Mouse (Mus musculus) olfactory bulb, adult 2 months (tissue): ENCODE data around the gene Vars2. TPM values are rescaled to one million over a fixed set of nuclear protein-coding genes. Genes with fewer than 3 reads are reported as not detected.

Experiments used
- H3K27ac ChIP-seq: fragments of 200-500 bp; 2 replicates; pipeline ENCODE4 v1.5.1; 2012; ENCODE audit warnings: low read depth, low read length; ENCODE audit not compliant: insufficient read depth
- H3K4me1 ChIP-seq: fragments of 200-500 bp; 2 replicates; pipeline ENCODE4 v1.6.1; 2012; ENCODE audit warnings: low read length; ENCODE audit not compliant: control insufficient read depth, insufficient read depth
- H3K4me3 ChIP-seq: fragments of 200-500 bp; 2 replicates; pipeline ENCODE4 v1.5.1; 2012; ENCODE audit warnings: mild to moderate bottlenecking, low read depth, low read length, moderate library complexity; ENCODE audit not compliant: insufficient read depth
- CTCF ChIP-seq: fragments of 200-500 bp; IDR thresholded peaks from 2 replicates; pipeline ENCODE4 v1.5.1; 2012; ENCODE audit warnings: low read depth, mild to moderate bottlenecking, low read length, moderate library complexity; ENCODE audit not compliant: insufficient read depth
- POLR2A ChIP-seq: fragments of 200-500 bp; IDR thresholded peaks from 2 replicates; pipeline ENCODE4 v1.6.1; 2012; ENCODE audit warnings: mild to moderate bottlenecking, low read depth, low read length, moderate library complexity; ENCODE audit not compliant: insufficient read depth
- WGBS: fragments of 180-500 bp; shearing (Covaris S2); methylation state at CpG from one replicate; pipeline ENCODE4 v1.1.7; 2018; 5-methylcytosine and 5-hydroxymethylcytosine counted together
- polyA plus RNA-seq: library from polyadenylated mRNA; stranded (reverse); fragments of >200 nt; gene quantifications from 2 replicates; pipeline ENCODE4 v1.2.4, GENCODE M21; 2012; ENCODE audit warnings: low replicate concordance; ENCODE audit not compliant: missing spikeins, insufficient read depth, insufficient read length

Gene Vars2
- polyA plus RNA-seq, 1 experiment, result not detected

- 87% methylated on average over 7 of the region's 7 CpGs for WGBS
- TF ChIP-seq POLR2A (no peak), CTCF (no peak)
- no peaks in the 10 kb centered on the region for H3K4me1 ChIP-seq
- H3K4me3 ChIP-seq, result no peak within 1 kb of the TSS
- H3K27ac ChIP-seq, result no peak within 1 kb of the TSS
Measured at GRCm38 (mm10) chr17:35626537-35626936, 40.9 kb downstream of the Vars2 start, which contains the start of gene Gm9573. Gm9573 (minus strand) TSS chr17:35626637.

- WGBS, result 89% methylated on average over 4 of the region's 4 CpGs
- Histone ChIP-seq H3K4me1 (no peaks in the 10 kb centered on the region), H3K4me3 (no peak overlapping the region), H3K27ac (no peak overlapping the region)
- no peak for TF ChIP-seq POLR2A
- TF ChIP-seq CTCF, result no peak
Measured at GRCm38 (mm10) chr17:35617127-35617526, 50.3 kb downstream of the Vars2 start.

Other genes starting within 250 kb of the Vars2 start
- not detected in 2 replicates for gene H2-Q6, start 242.7 kb downstream of the Vars2 start, polyA plus RNA-seq
- not detected in 2 replicates for gene H2-Q7, start 228.4 kb downstream of the Vars2 start, polyA plus RNA-seq
- gene H2-Q10, start 197.5 kb downstream of the Vars2 start, polyA plus RNA-seq, result not detected in 2 replicates
- not detected in 2 replicates for gene Pou5f1, start 161.6 kb downstream of the Vars2 start, polyA plus RNA-seq
- gene Tcf19, start 150.8 kb downstream of the Vars2 start, polyA plus RNA-seq, result not detected in 2 replicates
- not detected in 2 replicates for gene Cchcr1, start 150.5 kb downstream of the Vars2 start, polyA plus RNA-seq
- not detected in 2 replicates for gene Psors1c2, start 134.4 kb downstream of the Vars2 start, polyA plus RNA-seq
- not detected in 2 replicates for gene Cdsn, start 115.5 kb downstream of the Vars2 start, polyA plus RNA-seq
- gene 2300002M23Rik, start 100.1 kb downstream of the Vars2 start, polyA plus RNA-seq, result not detected in 2 replicates
- not detected in 2 replicates for gene Sfta2, start 66.0 kb downstream of the Vars2 start, polyA plus RNA-seq
- gene Gm9573, start 41.0 kb downstream of the Vars2 start, polyA plus RNA-seq, result not detected in 2 replicates
- not detected in 2 replicates for gene Mucl3, start 23.9 kb downstream of the Vars2 start, polyA plus RNA-seq
- not detected in 2 replicates for gene Gtf2h4, start 6.1 kb upstream of the Vars2 start, polyA plus RNA-seq
- not detected in 2 replicates for gene Ddr1, start 37.0 kb upstream of the Vars2 start, polyA plus RNA-seq
- gene Ier3, start 154.1 kb upstream of the Vars2 start, polyA plus RNA-seq, result not detected in 2 replicates
- not detected in 2 replicates for gene Flot1, start 155.6 kb upstream of the Vars2 start, polyA plus RNA-seq
- 228 and 580 TPM in 2 replicates for gene Tubb5, start 170.7 kb upstream of the Vars2 start, polyA plus RNA-seq
- gene Mdc1, start 173.9 kb upstream of the Vars2 start, polyA plus RNA-seq, result 41.3 TPM in 1 of 2 replicates, not detected in the other
- not detected in 2 replicates for gene Nrm, start 193.7 kb upstream of the Vars2 start, polyA plus RNA-seq
- not detected in 2 replicates for gene Ppp1r18, start 198.0 kb upstream of the Vars2 start, polyA plus RNA-seq
- not detected in 2 replicates for gene Dhx16, start 212.2 kb upstream of the Vars2 start, polyA plus RNA-seq
- gene 2310061I04Rik, start 229.8 kb upstream of the Vars2 start, polyA plus RNA-seq, result not detected in 2 replicates
- not detected in 2 replicates for gene Atat1, start 242.5 kb upstream of the Vars2 start, polyA plus RNA-seq
- gene Mrps18b, start 248.8 kb upstream of the Vars2 start, polyA plus RNA-seq, result not detected in 2 replicates
- gene Ppp1r10, start 248.8 kb upstream of the Vars2 start, polyA plus RNA-seq, result not detected in 2 replicates